Mouse (Mus musculus) megakaryocyte, adult 5-6 weeks (primary cell): ENCODE data around the gene Sorl1. TPM values are rescaled to one million over a fixed set of nuclear protein-coding genes. Genes with fewer than 3 reads are reported as not detected.
A peak's percentile ranks its signal among the peaks of the same experiment; 100 is the strongest.

Source experiments
- ATAC-seq: 2 replicates; pipeline ENCODE4 v1.8.0; 2016; ENCODE audit warnings: mild to moderate bottlenecking, inconsistent platforms; ENCODE audit not compliant: poor library complexity, severe bottlenecking
- total RNA-seq, 2 experiments: library from RNA; stranded (forward) in 1 of 2; stranded (reverse) in 1 of 2; fragments of 153-499, 151-499 nt in 1 of 2; fragments of 221-1000, 200-1000 nt in 1 of 2; gene quantifications; 2 replicates each; pipeline versions ENCODE4 v1.2.3 to v1.2.4; 2015 to 2017

Gene Sorl1
- total RNA-seq, 2 experiments from 2014 or later: 108 to 123 TPM

DNA sequence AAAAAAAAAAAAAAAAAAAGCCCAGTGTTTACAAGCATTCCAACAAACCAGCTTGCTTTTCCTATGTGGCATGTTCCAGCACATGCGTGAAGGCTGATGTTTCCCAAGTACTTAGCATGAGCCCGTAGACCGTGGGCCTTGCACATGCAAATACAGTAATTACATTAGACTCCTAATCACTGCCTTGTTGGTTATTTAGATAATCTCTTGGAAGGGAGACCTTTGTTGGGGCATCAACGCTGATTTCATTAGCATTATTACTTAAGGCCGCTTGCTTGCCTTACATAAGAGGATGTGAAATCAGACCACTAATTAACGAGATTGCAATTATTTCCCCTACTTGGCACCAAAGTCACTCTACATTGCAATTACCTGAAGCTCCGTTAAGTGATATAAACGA, 154.1 kb downstream of the Sorl1 start:
- no peak for ATAC-seq

DNA sequence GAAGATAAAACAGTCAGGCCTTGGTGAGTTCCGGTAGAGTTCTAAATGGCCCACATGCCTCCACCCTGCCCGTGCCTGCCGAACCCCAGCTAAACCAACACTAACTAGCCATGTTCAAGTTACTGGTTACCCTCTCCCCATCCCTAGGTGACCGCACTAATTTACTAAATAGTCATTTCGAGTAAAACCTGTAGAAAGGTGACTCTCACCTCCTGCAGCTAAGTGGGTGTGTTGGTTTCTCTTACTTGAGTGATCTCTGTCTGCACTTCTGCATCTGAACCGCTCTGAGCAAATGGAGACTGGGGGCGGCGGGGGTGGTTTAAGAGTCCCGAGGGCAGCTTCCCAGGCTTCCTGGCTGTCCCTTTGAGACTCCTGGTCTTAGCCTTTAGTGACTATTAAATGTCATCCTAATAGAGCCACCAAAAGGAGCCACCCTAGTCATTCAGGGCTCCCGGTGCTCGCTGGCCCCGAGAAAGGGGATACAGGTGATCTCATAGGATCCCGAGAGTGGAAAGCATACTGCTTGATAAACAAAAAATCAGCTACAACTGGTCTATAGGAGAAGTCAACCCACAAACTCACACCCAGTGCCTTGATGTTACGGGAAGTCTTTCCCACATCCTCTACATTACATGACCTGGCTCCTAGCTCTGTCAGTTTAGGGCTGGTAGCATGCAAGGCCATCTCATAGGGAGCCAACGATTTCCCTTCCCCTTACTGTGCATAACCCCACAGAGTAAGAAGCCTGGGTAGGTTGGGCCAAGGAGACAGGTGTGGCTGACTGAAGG, 155.2 kb downstream of the Sorl1 start:
- no peak for ATAC-seq

DNA sequence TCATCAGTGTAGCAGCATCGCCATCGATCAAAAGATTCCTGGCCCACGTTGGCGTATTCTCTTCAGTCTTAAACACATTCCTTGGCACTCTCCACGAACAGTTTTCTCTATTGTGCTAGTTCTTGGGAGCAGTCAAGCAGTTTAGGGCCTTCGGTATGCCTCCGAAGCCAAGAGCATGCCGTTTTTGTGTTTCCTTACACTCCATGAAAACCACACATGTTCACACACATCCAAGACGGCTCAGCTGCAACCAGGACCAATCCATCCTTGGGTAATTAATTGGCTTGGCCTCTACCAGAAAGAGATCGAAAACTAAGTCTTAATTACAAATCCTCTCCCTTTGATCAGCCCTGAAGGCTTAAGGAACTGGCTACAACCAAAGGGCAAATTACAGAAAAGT, 162.8 kb downstream of the Sorl1 start:
- ATAC-seq: no peak

DNA sequence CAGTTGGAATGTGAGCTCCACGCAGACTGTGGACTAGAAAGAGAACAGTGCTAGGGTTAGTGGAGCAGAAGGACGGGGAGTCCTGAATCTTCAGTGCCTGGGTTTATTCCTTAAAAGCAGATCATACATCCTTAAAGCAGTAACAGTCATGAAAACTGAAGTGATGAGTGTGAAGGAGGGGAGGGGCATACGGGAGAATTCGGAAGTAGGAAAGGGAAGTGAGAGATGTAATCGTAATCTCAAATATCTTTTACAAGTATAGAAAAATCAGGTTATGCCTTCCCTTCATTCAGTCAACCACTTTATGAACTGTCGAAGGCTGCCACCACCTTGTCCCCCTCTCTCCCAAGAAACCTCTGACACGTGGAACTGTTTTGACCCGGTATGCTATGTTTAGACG, 165.8 kb downstream of the Sorl1 start:
- peak; percentile 52 for ATAC-seq

DNA sequence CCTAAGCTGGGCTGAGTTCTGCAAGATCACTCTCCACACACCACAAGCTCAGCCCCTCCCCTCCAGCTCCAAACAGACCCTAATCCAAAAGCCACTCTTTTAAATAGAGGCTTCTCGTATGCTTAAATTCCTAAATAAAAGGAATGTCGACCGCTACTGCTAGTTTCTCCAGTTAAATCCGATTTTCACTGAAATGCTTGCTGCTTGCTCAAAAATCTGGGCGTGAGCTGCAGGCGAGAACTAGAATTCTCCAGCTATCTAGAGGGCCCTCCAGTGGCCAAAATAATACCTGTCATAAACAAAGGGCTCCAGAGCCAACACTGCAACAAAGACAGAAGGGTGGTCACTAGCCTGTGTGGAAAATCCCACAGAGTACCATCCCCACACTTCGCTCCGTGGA, 170.6 kb downstream of the Sorl1 start:
- ATAC-seq: no peak

DNA sequence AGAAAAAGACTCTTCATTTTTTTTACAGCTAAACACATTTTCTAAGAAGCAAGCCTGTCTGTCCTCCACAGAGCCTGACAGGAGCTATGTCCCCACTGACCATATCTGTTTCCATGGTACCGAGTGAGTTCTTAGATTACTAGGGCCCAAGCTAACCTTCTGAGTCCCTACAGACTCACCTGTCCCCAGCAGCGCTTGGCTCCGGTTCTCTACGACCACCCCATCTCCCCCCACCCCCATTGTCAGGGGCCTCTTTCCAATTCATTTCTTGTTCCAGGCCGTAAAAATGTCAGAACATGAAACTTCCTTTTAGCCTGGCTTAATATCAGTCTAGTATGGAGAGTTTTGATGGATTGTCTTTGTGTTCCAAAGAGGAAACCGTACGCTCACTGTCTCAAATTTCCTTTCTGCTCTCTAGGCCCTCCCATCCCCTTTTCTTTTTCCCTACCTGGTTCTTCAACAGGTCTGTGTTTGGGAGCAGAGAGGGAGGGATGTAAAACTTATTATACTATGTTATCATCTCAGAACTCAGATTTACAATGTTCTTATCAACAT, 171.4 kb downstream of the Sorl1 start:
- ATAC-seq: no peak

DNA sequence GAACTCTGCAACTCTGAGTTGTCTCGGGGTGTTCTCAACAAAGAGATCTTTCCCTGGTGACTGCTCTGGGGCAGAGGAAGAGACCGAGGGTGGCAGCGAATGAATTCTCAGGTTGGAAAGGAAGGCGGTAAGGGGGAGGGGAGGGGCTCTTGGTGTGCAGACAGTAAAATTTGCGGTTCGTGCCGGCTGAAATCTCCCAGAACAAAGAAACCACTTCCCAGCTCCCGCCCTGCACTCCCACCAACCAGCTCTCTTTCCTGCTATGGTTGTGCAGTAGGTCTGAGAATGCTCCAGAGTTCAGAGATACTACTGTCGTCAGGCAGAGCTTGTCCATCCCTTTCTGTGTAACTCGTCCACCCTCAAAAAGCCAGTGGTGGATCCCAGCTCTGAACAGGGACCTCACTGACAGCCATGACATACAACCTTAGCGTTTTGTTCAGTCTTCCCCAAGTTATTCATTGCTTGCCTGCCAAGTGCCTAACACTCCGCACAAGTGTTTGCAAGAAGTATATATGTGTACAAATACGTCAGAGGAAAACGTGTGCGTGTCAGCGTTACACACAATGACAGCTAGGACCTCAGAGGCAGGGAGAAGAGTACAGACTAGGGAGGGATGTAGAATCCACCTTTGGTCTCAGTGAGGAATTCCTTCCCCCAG, 172.5 kb downstream of the Sorl1 start:
- ATAC-seq: peak; percentile 4; the same call in 1 of the 2 replicates

DNA sequence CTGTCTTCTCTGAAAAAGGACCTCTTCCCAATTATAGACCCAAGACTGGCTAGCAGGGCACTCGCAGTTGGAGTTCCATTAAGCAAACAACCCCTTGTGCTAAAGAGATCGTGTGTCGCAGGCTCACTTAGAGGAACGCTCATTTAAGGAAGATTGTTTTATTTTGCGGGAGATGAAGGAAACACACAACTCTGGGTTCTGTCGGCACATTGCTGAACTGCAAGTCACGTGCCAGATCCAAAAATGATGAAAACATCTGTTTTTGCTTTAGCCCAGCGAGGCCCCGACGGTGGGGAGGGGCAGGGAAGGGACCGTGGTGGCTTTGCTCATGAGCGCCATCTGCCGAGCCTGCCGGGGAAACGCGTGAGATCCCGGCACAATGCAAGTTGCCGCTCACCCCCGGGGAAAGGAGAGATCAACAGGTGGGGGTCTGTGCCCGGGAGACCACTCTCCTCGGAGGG, 173.1 kb downstream of the Sorl1 start:
- peak; percentile 95 for ATAC-seq

DNA sequence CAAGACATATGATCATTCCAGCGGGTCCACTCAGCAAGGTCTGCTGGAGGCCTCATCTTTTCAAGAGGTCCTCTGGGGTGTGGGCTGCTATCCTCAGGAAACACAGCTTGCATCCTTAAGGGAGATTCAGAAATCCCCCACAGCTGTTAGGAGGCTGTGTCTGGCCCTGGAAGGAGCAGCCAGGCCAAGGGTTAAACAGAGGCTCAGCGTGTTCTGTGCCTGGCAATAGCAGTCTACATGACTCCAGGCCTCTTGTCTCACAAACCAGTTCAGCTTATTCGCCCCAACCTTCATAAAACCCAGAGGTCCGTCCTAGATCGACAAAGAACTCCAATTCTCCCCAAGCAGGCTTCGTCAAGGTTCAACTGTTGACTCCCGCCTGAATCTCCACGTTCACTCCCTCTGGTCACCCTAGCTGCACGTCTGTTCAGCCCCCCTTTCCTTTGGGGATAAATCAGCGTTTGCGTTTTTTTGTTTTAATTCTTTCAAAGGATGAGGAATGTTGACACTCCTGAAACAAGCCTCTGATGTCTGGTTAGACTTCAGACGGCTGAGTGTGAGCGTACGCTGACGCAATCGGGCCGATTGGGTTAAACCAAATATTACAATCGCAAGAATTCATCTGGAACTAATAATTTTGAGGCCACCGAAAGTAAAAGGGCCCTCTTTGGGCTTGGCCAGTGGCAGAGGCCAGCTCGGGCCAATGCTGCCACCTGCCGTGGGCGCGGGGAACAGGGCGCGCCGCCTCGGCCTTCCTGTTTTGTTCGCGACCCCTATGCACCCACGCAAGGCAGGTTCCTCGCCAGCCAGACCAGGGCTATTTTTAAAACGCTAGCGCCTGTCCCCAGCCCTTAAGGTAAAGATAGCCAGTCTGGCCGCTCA, 173.7 kb downstream of the Sorl1 start:
- ATAC-seq: peak; percentile 92

DNA sequence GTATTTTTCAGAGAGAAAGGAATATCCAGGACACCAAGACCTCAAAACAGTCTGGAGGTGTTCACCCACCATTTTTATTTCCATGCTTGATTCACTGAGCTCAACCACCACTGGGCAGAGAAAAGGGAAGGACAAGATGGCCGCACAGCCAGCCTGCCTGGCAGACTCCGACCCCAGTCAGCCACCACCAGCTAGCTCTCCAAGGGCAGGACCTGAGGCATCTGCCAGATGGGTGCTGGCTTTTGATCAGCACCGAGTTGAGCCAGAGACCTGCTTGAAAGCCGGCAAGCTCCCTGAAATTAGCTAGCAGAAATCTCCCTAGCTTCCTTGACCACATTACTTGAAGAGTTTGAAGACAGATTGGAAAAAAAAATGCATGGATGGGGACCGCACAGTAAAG, 174.6 kb downstream of the Sorl1 start:
- no peak for ATAC-seq

DNA sequence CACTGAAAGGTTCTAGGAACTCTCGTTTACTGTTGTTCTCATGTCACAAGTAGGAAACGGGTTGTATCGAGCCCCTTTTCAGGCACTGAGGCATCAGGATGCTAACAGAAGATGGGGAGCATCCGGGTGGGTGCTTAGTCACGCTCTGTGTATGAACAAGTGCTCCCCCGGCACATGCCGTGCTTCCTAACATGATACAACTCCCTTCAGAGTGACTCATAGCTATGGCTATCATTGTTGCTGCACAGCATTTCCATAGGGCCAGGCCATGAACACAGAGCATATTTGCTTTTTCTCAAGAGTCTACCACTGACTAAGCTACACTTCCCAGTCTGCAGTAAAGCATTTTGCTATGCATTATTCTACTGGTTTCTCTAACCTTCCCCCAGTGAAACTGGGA, 179.1 kb downstream of the Sorl1 start:
- ATAC-seq: no peak

DNA sequence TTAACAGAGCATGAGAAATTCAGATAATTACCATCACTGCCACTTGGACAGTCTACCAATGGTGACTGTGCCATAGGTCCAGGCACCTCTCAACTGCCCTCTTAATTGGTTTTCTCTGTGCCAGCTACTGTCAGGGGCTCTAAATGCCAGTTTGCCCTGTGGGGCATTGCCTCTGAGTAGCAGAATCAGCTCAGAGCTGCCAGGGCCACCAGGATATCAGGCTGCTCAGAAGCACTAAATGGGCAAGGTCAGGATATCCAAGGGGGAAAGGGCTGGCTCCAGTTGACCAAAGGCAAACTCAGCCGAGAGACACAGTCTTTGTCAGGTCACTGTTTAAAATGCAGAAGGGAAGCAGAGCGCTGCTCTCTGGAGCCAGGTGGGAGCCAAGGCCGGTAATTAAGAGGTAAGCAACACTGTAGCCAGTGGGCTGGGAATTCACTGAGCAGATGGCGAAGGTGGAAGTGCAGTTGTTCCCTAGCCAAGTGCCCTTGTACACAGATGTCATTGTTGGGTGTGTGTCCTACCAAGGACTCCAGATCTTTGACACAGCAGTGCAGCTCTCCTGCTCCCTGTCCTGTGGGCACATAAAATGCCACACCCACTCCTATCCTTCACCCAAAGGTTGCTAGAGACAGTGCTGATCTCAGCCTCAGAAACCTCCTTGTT, 181.0 kb downstream of the Sorl1 start:
- no peak for ATAC-seq

DNA sequence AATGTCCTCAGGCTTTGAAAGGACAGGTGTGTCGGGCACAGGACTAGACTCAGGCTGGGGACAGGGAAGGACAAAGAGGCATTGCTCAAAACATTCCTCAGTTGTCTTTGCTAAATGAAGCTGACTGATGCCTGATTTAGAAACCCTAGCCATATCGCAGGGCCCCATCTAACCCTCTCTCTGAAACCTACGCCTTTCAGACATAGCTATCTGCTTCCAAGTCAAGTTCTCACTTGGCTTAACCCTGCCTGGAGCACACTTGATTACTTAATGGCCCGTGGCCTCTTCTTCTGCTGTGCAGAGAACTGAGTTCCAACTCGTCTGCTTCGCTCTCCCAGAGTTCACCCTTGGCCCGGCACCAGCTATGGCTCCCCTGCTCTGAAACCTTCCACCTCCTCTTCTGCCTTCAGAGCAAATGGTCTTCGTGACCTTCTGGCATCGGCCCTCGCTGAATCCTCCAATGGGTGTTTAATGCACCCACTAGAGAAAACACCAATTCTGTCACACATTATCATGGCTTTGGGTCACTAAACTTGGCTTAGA, 183.7 kb downstream of the Sorl1 start:
- ATAC-seq: no peak

DNA sequence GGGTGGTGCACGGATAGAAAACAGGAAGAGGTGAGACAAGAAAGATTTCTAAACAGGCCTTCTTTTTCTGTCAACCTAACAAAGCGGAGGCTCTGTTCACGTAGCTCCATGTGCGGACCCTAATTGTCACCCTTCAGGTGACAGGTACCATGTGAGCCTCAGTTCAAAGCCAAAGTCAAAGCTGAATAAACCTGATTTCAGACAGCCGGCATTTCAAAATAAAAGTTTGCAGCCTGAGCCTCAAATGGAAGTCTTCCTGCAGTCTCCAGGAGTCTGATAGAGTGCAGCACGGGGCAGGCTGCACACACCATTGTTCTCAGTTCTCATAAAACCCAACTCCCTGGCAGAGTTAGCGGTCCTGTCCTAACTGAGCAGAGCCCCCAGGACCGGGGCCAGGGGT, 185.6 kb downstream of the Sorl1 start:
- no peak for ATAC-seq

DNA sequence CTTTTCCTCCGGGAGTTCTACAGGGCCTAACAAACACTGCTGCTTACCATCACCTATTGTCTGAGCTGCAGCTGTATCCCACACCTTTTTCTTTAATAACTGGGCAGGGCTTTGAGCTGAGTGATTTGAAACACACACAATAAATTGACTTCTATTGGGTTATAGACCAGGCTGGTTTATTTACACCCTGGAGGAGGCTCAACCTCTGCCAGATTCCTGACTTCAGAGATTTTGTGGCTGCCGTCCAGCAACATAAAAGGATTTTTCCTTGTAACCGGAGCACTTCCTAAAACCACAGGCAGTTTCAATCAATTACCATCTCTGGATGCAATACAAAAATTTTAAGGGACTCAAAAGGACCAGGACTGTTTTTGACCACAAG, 186.1 kb downstream of the Sorl1 start:
- no peak for ATAC-seq

DNA sequence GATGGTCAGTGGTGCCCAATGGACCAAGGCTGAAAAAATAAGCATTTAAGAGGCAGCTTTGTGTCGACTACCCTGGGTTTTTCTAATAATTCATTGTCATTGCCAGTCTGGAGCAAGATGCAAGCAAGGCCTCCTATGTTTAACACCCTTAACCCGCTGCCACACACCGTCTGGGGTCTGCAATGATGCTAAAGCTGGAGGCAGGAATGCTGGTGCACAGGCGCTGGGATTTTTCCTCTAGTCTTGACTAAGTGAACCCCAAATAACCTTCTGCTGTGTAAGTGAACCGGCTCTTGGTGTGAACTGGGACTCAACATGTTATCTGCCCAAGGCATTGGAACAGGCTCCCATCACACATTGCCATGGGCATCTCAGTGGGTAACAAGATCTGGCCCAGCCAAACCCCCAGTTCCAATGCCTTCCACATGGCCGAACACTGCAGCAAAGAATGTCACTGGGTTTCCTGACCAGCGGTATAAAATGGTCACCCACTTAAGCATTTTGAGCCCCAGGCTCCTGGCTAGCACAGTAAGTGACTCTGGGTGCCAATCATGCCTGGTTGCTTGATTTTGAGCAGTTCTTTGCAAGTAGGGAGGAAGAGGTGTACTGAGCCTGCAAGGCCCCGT, 186.6 kb downstream of the Sorl1 start:
- ATAC-seq: no peak

DNA sequence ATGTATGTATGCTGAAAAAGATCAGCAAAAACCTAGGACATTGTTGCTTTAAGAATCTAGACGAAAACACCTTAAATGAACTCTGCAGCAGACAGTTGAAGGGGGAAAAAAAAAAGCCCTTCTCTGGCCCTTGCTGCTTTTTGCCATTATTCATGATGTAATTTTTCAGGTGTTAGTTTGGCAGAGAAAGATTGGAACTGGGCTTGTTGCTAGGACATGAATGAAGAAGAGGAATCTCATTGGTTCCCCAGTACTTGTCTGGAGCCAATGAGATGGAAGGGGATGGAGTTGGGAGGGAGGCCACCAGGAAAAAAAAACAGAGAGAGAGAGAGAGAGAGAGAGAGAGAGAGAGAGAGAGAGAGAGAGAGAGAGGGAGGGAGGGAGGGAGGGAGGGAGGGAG, 187.5 kb downstream of the Sorl1 start:
- ATAC-seq: no peak

DNA sequence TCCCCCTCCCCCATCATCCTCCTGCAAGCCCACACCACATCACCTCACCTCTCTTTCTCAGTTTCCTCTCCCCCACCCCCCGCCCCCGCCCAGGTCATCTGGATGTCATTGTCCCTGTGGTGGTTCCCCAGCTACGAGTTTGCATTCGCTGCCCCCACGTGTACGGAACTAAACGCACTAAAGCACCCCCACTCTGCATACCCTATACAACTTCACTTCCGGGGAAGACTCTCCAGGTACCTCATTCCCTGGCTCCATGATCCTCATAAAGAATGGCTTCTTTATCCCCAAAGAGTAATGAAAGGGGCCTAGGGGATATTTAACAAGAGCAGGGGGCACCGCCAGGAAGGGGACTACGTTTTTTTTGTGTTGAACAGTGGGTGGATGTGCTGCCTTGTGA, 188.1 kb downstream of the Sorl1 start:
- ATAC-seq: no peak

DNA sequence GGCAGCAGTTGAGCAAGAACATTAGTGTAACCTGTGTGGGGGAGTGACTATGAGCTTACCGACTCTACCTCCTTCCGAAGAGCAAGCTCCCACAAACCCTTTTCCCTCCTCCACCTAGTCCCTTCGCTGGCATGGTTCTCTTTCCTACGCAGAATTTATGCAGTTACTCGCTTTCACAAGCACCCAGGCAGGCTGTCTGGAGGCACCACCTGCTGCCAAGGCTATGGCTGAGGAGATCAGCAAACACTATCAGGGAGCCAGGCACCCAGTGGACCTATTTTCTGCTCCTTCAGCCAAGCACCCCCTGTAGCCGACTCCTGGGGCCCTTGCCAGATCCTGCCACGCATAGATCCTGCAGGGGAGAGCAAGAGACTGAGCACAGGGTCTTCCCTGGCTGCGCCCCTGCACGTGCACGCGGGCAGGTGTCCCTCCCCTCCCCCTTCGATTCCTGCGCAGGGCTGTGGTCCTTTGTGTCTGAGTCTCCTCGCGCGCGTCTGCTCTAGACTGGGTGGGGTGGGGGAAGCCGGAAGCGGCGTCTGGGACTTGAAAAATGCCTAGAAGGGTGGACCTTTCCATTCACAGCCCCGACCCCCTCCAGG, 188.6 kb downstream of the Sorl1 start:
- ATAC-seq: no peak
